ENCODE assay signal across 8 mouse cellular contexts in the genomic region with DNA sequence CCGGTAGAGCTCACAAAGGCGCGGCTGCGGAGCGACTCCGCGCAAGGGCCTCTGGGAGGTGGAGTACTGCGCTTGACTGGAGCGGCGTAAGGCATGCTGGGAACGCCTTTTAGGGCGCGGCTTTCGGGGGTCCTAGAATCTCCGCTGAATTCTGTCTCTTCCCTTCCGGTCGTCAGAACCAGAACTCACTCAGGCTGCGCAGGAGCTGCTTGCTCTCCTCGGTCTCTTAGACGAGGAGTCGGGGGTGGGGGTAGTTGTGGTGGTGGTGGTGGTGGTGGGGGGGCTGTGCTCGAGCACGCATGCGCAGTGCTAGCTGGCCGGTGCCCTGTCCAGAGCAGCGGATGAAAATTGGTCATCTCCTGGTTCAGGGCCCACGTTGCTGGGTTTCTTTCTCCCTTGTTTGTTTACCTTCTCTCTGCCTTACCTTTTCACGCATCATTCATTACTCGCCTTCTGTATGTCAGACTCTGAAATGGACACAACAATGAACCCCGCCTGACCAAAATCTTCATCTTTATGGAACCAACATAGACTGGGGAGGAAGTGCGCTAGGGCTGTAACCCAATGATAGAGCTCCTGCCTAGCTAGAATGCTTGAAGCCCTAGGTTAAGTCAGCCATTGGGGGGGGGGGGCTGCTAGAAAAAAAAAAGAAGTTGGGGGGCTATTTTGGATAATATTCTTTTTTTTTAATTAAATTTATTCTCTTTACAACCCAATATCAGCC. TPM values are rescaled to one million over a fixed set of nuclear protein-coding genes. Genes with fewer than 3 reads are reported as not detected.
DNase-seq lines count a peak whose midpoint lies in the region; ATAC-seq lines count a peak whose summit lies in the region.

A gene (minus strand): TSS at position 53 of the 724 bp plus-strand sequence.

- DNase-seq in adrenal gland, adult 8-10 months: peak; percentile 73
- peak; percentile 83 for DNase-seq in embryo, embryonic 11.5 days (ENCODE audit: low read depth, low spot score)
- DNase-seq in gastrocnemius, postnatal 25 days: peak; percentile 82
- peak; percentile 78 to 94 for DNase-seq in left cerebral cortex, postnatal 10 days (ENCODE audit: extremely low spot score in 1 of 2, low spot score in 2 of 2)
- peak; percentile 93 for DNase-seq in right cerebral cortex, postnatal 10 days (ENCODE audit: low spot score in 2 of 2)
- peak; percentile 80 for DNase-seq in urinary bladder, postnatal 14 days (ENCODE audit: low spot score)

- peak; percentile 87 for ATAC-seq in inflammation-experienced regulatory T-cells, adult 6 months
- ATAC-seq in megakaryocyte progenitor cell, adult 5-6 weeks (replicated peaks; ENCODE audit: poor library complexity): peak; percentile 95

- intact Hi-C loops in left cerebral cortex, postnatal 10 days (cut with DNase I): no loop called here

RNA-seq across cellular contexts. Expression of the gene that starts here (rescaled TPM):
- 1 to 10 TPM; 4.1 to 4.7 (median 4.4) TPM for total RNA-seq in adrenal gland, adult 8-10 months (2022)
- total RNA-seq in gastrocnemius, postnatal 25 days (2021): 1 to 10 TPM in 1 of 2 experiments, under 1 TPM in 1; 0.41 to 1.0 TPM
- under 1 TPM; 0.39 to 0.92 (median 0.44) TPM for polyA plus RNA-seq in inflammation-experienced regulatory T-cells, adult 6 months (2017; shearing (Covaris generic))
- 10 to 100 TPM; 14.0 to 15.7 TPM for total RNA-seq in left cerebral cortex, postnatal 10 days (2021)
- 4.0 TPM in 2 replicates for total RNA-seq in megakaryocyte progenitor cell, adult 5-6 weeks (2015)
- total RNA-seq in megakaryocyte progenitor cell, adult 5-6 weeks (2017): 2.2 and 3.3 TPM in 2 replicates

Comparison
In these comparisons a context has a peak if more than half of its experiments do, and no peak if none do; other contexts are left out.
1. Peak in every context shown above with its lines: DNase-seq and ATAC-seq.
2. Peak in ATAC-seq in inflammation-experienced regulatory T-cells, adult 6 months; RNA of the gene not detected or under 1 TPM.